Mouse (Mus musculus) lung, postnatal 10 days (tissue): ENCODE results near the gene Mboat7.
"Not testable (repeated sequence)": the region's sequence is repeated elsewhere in the genome, so short reads cannot be mapped to it uniquely, and the experiment has no call there.

Experiments used
- DNase-seq: peaks from one replicate; pipeline ENCODE4 v3.0.0; 2021

The Mboat7 gene

DNA sequence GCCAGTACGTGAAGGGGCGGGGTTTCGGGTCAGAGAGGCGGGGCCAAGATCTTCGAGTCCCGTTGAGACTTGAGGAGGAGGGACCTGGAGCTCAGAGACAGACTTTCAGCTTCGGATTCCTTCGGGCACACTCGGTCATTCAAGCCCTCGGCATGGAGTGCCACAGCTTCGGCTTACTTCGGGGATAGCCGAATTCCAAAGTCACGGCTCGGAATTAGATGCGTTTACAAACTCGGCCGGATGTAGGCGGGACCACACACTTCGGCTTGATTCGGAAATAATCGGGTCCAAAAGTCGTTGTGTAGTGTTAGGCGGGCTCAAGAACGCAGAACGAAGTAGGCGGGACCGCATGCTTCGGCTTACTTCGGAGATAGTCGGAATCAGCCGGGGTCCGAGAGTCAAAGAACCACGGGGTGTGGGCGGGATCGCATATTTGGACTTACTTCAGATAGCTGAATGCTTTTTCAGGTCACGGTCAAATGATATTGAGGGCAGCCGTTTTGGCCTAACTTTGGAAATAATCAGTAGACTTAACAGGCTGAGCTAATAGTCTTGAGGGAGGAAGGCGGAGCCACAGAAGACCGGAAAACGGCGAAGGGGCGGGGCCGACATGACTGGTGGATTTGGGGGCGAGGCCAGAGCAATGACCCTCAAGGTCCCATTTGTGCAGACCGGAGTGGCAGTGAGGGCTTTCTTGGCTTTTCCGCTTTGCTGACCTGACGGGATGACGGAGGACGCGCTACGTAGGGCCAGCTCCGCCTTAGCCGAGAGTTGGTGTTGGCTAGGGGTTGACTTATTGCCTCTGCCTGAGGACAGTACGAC lies at the start of gene Mboat7:
Gene Mboat7, minus strand, starts transcription at position 537 of the 822 bp plus-strand sequence.
- peak; percentile 99 for DNase-seq

DNA sequence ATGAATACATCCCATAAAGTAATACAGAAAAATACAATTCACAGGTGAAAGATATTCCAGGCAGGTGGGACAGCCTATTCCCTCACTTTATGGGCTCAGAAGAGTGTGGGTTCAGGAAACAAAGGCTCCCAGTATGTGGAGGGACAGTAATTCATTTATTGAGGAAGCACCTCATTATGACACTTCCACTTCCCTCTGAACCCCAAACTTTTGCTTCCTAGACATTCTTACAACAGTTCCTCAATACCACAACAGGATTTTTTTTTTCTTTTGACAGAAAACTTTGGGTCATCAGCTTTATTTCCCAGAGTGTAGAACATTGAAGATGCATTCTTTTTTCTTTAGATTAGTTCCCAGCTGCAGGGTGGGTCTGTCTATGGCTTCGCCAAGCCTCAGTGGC lies 39.4 kb upstream of the Mboat7 start:
- DNase-seq: not testable (repeated sequence)

DNA sequence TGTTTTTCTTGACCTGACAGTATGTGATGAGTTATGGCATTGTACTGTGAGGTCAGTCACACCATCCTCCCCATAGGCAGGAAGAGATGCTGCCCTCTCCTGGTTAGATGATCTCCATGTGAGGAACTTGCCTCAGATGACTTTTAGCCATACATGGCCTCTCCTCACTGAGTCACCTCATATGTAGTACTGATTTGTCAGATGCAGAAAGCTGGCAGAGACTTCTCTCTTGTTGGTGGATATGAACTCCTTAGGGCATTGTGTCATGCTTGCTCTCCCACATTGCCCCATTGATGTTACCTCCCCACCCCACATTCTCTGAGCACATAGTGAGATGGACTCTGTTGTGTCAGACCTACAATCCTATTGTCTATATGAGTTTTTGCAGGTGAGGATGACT lies 32.1 kb upstream of the Mboat7 start:
- not testable (repeated sequence) for DNase-seq

DNA sequence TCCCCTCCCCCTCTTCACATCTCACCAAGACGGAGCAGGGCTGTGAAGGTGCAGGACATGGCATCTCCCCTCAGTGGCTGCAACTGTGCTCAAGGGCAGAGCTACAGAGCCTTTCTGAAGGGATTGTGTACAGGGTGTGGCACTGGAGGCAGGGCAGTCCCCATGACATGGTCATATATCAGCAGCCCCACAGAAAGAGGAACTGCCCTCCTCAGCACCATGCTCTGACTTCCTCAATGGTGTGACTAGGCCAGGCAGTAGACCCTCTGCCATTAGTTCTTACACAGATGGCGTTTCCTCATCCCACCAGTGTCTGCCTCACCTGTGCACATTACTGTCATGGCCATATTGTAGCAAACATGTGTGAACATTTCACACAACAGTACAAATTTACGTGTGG lies 26.9 kb upstream of the Mboat7 start, which contains the start of gene Pirb:
Gene Pirb, minus strand, starts transcription at position 124 of the 400 bp plus-strand sequence.
- DNase-seq: not testable (repeated sequence)

DNA sequence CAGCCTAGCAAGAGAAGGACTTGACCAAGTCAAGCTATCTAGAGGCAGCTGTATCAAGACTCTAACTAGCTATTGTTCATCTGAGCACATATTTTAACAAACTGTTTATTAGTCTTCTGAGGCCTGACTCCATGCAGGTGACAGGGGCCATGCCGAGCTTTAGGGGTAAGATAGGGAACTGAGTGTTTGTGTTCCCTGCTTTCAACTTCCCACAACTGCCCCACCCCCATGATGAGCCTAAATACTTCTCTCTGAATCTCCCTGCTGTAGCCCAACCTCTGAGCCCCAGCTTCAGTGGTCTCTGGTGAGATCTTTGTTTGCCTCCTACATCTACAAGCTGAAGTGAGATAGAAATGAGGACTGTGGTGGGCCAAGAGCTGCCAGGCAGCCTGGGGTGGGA lies 21.9 kb upstream of the Mboat7 start:
- no peak for DNase-seq

DNA sequence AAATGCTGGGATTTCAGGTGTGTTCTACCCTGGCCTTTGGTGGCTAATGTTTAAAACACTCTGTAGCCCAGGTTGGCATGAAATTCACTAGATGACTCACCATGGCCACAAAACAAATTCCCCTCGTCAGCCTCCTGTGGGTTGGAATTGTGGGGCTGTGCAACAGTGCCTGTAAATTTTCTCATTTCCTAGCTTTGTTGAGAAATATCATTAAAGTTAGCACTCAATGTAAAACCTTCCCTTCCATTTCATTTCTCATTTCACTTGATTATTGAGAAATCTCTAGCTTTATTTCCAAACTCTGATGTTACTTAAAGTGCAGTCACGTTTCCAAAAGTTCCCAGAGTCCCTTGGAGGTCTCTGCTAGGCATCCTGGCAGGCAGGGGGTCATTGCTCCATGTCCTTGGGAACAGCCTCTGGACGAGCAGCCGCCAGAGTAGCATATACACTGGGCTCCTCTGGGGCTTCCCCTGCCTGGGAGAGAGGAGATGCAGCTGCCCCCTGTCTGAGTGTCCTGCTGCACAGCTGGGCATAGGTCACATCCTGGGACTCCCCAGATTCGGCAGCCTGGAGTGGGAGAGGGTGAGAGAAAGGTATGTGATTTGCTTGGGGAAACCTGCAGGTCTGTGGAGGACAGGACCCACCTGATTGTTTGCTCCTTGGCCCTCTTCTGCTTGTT lies 19.1 kb upstream of the Mboat7 start:
- DNase-seq: no peak

DNA sequence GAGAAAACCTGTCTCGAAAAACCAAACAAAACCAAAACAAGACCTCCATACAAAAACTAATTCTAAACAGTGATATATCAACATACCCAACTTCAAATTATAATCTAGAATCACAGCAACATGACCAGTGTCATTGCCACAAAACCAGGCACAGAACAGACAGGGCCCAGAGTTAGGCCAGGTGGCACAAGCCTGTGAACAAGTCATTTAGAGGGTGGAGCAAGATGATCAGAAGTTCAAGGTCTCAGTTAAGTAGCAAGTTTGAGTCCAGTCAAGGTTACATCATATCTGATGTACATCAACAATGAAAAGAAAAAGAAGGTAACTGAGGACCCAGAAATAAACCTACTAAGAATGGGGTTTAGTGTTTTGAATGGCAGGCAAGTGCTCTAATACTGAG lies 15.7 kb upstream of the Mboat7 start:
- no peak for DNase-seq

DNA sequence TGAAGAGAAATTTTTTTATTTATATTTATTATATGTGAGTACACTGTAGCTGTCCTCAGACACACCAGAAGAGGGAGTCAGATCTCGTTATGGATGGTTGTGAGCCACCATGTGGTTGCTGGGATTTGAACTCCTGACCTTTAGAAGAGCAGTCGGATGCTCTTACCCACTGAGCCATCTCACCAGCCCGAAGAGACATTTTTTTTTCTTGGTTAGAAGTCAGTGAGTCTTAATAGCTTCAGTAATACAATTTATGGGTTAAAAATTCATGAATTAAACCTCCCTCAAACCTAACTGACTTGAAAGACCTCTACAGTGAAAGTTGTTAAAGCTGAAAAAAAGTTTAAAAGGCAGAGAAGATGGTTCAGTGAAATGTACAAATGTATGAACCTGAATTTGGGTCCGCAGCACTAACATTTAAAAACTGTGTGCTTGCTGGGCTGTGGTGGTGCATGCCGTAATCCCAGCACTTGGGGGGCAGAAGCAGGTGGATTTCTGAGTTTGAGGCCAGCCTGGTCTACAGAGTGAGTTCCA lies 15.2 kb upstream of the Mboat7 start:
- DNase-seq: not testable (repeated sequence)

DNA sequence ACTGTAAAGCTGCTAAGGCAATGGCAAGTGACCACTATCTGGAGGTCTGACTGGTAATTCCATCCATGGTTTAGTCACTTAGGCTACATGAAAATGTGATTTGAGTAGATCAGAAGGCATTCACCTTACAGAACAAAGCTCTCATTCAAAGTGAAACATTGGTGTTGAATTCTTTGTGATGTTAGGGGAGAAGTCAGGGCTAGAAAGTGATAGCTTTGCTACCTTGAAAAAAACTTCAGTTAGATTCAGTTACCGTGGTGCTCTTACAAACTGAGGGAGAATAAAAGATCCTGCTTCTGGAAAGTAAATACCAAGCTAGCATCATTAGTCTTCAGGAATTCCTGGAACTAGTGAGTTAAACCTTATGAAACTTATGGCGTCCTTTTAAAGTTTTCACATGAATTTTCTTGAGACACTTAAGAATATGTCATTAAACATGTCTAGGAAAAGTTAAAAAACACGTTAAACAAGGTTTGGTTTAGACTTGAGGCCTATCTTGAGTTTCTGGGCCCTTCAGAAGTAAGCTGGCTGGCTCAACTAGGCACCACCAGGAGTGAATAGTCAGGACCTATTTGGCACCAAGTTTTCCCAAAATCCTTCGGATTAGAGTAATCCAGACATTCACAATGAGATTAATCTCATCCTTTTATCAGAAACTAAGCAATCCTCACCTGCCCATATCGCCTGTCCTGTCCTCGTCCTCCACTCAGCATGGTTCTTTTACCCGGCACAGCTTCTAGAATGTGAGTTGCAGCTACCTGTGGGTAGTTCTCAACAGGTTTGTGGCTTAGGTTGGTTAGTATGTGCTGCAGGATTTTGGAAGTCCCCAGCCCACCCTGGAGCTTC lies 14.5 kb upstream of the Mboat7 start:
- no peak for DNase-seq

DNA sequence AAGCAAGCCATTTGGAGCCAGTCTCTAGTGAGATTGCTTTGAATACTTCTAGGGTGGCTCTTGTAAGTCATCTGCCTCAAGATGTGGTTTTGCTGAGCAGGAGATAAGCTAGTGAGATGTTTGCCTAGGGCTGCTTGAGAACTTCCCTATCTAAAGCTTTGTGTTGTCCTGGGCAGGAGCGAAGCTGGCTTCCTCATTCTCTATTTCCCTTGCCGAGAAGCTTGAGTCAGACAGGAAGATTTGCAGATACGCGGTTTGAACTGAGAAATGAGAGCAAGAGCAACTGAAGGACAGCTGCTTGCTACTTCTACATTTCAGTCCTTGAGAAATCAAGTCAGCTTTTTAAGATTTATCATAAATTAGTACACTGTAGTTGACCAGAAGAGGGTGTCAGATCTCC lies 13.7 kb upstream of the Mboat7 start:
- DNase-seq: no peak

DNA sequence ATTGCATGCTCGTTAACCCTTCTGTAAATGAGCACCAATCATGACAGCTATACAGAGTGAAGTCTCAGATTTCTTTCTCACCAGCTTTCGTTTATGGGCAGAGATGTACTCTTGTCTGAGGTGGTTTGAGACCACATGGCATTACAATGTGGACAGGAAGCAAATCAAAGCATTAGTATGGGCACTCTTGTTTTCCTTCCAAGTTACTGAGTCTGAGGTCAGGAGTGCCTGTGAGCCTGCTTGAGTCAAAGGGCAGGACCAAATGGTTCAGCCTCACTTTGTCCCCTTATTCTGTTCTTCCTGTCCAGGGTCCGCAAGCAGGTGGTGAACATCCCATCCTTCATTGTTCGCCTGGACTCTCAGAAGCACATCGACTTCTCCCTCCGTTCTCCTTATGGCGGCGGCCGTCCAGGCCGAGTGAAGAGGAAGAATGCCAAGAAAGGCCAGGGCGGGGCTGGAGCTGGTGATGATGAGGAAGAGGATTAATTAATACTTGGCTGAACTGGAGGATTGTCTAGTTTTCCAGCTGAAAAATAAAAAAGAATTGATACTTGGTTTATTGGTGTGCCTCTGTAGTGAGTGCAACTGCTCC lies 13.1 kb upstream of the Mboat7 start:
- DNase-seq: peak; percentile 11

DNA sequence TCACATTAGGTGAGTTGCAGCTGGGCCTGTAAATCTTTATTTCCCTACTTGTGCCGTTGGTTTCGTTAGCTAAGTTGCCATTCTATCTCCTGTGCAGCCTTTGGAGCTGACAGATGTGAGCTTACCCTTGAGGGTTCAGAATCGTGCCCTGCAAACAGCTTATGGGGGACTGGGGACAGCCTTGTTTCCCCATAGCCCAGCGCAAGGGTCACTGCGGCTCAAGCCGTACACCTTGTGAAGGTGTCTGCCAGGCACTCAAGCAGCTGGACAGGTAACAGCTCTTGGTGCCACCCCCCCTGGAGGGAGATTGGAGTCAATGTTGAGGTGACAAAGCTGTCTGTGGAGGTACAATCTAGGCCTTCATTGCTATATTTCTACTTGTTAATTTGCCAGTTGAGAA lies 12.6 kb upstream of the Mboat7 start:
- DNase-seq: no peak

DNA sequence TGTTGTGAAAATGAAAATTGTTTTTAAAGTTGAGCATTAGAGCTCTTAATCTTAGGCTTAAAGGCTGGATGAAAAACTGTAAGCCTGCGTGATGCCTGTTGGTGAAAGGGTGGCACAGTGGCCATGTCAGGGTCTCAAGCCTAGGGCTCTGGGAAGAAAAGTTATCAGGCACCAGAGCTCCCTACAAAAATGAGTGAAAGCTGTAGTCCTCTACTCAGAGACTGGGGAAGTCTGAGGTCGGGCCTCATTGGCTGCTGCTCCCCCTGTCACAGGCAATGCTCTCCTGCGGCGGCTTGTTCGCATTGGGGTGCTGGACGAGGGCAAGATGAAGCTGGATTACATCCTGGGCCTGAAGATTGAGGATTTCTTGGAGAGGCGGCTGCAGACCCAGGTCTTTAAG lies 12.1 kb upstream of the Mboat7 start:
- DNase-seq: not testable (repeated sequence)

DNA sequence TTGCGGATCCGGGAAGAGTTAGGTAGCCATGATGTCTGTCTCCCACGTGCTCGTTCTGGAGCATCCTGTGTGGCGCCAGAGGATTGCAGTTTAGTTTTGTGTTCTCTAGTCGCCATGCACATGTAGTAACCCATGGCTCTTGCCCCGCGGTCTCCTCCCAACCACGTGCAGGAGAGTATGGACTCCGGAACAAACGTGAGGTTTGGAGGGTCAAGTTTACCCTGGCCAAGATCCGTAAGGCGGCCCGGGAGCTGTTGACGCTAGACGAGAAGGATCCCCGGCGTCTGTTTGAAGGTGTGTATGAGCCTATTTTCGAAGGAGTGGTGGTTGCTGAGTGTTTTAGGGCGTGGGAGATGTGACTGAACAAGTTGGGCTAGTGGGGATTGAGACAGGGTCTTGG lies 11.2 kb upstream of the Mboat7 start:
- no peak for DNase-seq

DNA sequence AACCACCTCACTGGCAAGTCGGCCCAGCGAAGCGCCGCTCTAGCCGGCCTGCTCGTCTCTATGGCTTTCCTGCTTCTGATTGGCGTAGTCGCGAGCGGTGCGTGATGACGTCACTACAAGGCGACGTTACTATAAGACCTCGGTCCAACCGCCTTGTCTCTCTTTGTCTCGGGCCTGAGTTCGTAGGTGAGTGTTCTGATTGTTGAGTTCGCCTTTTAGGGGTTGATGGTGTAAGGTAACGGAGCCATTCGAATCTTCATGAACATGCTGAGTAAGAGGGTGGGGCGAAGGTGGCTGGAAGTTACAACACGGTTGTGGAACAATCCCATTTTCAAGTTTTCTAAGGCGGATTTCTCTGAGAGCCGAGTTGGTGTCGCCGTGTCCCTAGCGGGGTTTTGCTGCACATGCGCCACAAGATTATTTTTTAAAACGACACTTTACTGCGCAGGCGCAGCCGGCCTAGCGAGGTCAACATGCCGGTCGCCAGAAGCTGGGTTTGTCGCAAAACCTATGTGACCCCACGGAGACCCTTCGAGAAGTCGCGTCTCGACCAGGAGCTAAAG lies 10.6 kb upstream of the Mboat7 start, which contains the start of gene Rps9:
Gene Rps9, plus strand, starts transcription at position 115 of the 563 bp plus-strand sequence.
- DNase-seq: peak; percentile 98

DNA sequence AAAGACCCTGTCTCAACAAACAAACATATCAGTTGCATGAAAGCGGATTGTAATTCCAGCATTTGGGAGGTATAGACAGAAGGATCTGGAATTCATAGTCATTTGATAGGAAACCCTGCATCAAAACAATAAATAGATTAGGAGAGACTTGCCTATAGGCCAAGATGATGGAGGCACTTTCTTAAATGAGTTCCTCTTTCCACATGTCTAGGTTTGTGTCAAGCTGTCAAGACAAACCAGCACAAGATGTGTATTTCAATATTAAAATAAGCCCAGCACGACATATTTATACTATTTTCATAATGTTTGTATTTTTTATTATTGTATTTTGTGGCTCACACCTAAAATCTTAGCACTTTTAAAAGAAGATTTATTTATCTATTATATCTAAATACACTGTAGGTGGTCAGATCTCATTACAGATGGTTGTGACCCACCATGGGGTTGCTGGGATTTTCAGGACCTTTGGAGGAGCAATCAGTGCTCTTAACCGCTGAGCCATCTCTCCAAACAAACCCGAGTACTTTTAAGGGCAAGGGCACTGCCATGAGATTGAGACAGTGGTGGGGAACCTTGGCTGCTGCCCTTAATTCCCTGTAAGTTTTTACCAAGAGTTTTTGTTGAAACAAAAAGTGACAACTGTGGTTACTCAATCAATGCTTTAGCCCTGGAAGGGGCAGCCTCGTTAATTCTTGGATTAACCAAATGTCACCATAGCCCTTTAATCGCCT lies 10.0 kb upstream of the Mboat7 start:
- DNase-seq: no peak

DNA sequence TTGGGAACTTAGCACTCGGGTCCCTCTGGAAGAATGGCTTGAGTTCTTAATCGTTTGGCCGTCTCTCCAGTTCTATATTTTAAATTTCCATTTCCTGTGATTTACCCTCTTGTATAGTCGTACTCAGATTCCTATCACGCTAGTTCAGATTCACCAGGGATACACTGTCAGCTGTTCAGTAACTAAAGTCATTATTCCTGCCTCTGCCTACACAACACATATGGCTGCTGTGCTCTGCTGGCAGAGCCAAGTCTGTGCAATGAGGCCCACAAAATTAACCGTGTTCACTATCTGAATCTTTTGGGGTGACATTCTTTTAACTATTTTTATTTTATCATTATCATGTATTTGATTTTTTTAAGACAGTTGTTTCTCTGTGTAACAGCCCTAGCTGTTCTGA lies 5.1 kb upstream of the Mboat7 start:
- no peak for DNase-seq

DNA sequence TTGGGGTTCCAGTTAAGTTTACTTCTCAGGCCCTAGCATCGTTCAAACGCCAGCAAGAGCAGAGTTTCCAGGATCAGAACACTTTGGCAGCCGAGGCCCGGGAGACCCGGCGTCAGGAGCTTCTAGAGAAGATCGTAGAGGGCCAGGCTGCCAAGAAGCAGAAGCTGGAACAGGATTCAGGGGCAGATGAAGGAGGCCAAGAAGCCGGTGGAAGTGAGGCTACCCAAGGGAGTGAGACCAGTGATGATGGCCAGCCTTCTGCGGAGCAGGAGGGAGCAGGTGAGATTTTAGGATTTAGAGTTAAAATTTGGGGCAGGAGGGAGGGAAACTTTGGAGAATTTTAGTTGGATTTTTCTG lies 1.6 kb upstream of the Mboat7 start:
- DNase-seq: peak; percentile 24

DNA sequence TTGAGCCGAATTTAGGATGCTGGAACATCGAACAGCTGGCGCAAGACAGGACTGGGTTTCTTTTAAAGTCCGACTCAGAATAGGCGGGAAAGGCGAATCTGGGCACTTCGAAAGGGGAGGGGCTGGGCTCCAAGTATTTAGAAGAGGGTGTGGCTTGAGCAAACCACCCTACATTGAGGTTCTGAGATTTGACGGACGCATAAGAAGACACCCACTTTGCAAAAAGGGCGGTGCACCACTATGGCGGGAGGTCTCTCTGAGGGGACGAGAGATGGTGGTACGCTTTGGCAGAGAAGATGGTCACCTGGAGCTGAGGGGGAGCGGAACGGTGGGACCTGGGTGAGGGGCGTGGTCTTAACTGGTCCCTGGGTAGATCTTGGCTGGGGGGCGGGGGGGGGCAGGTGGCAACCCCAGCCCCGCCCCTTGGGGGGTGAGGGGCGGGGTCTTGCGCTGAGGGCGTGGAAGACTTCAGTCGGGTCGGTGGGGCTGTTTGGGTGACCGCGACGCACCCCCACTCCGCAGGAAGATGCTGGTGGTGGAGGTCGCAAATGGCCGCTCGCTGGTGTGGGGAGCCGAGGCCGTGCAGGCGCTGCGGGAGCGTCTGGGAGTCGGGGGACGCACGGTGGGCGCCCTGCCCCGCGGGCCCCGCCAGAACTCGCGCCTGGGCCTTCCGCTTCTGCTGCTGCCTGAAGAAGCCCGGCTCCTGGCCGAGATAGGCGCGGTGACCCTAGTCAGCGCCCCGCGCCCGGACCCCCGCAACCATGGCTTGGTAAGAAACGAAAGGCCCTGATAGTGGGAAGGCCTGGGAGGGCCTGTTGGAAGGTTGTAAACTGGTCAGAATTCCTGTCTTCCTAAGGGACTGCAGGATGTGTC lies 989 bp upstream of the Mboat7 start:
- DNase-seq: peak; percentile 90

DNA sequence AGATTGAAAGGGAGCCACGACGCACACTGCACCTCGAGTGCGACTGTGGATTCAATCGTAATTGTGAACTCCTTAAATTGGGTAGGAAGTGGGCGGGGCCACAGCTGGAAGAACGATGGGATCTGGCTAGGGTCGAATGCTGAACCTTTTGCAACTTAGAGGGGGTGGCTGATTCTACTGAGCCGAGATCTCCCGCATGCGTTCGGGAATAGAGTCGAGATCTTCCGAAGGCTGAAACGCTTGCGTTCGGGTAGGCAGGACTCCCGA lies 419 bp upstream of the Mboat7 start:
- no peak for DNase-seq
